Mouse (Mus musculus) olfactory bulb, adult 2 months (tissue): ENCODE measurements at regions not wholly inside any gene's neighbourhood (a gene's known extent, or its start where the extent isn't known, plus 50 kb on each side); places are given as distances from the start of the nearest gene placed in this dataset.

Experiments
- CTCF ChIP-seq: fragments of 200-500 bp; IDR thresholded peaks from 2 replicates; pipeline ENCODE4 v1.5.1; 2012; ENCODE audit warnings: low read depth, mild to moderate bottlenecking, low read length, moderate library complexity; ENCODE audit not compliant: insufficient read depth
- POLR2A ChIP-seq: fragments of 200-500 bp; IDR thresholded peaks from 2 replicates; pipeline ENCODE4 v1.6.1; 2012; ENCODE audit warnings: mild to moderate bottlenecking, low read depth, low read length, moderate library complexity; ENCODE audit not compliant: insufficient read depth

- TF ChIP-seq CTCF, result no peak
- no peak for TF ChIP-seq POLR2A
These were observed 208.1 kb downstream of the Brinp2 start for GRCm38 (mm10) chr1:158148035-158148434.
